Mouse (Mus musculus): ENCODE data around the gene Ehd2. TPM values are rescaled to one million over a fixed set of nuclear protein-coding genes. Genes with fewer than 3 reads are reported as not detected.

Ehd2 gene
- polyA plus RNA-seq, 1 experiment from 2014 or later: 10.0 TPM

GRCm38 (mm10) chr7:16003032-16003431, 35.7 kb upstream of the Ehd2 start:
- Histone ChIP-seq H3K9ac (replicated peaks) (no peak overlapping the region), H3K9me3 (no peaks in the 10 kb centered on the region), H3K4me2 (no peak overlapping the region), H3K4me3 (replicated peaks) (no peak overlapping the region), H3K4me1 (replicated peaks) (peaks cover 13% of the 10 kb centered on the region; the same call in 1 of the 2 replicates), H3K27me3 (no peaks in the 10 kb centered on the region), H3K36me3 (peaks cover 38% of the 10 kb centered on the region), H3K27ac (no peak overlapping the region)
- 82% methylated on average over 4 of the region's 4 CpGs for WGBS
- no peak for ATAC-seq (ENCODE audit: insufficient number of reproducible peaks, insufficient read depth, low FRiP score, low TSS enrichment, low read depth)

DNA sequence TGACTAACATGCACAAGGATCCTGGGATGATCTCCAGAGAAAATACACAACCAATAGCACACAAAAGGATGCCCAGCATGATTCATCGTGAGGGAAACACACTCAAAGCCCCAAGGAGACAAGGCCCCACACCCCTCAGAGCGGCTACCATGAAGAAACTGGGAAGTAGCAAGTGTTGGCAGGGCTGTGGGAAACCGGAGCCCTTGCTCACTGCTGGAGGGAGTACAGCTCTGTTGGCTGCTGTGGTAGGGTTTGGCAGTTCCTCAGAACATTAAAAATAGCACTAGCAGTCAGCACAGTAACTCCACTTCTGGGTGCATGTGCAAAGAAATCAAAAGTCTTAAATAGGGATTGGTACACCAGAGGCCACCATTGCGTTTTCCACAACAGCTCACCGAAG, 34.8 kb upstream of the Ehd2 start:
- ATAC-seq (ENCODE audit: insufficient number of reproducible peaks, insufficient read depth, low FRiP score, low TSS enrichment, low read depth): no peak

DNA sequence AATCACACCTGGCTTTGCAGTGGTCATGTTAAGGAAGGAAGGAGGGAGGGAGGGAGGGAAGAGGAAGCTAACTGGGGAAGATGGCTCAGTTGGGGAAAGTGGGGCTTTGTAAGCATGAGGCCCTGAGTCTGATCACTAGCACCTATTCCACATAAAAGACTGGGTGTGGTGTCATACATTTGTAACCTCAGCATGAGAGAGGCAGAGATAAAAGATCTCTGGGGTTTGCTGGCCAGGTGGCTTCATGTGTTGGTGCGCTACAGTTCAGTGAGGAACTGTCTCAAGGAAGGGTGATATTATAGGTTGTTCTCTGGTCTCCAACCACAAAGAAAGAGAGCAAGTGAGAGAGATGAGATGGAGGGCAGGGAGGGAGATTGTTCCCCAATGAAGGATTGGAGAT, 34.3 kb upstream of the Ehd2 start:
- H3K9ac ChIP-seq (replicated peaks): no peak overlapping the region
- no peak overlapping the region for H3K27ac ChIP-seq
- no peaks in the 10 kb centered on the region for H3K9me3 ChIP-seq
- H3K4me3 ChIP-seq (replicated peaks): no peak overlapping the region
- H3K36me3 ChIP-seq: peaks cover 43% of the 10 kb centered on the region
- peaks cover 13% of the 10 kb centered on the region; the same call in 1 of the 2 replicates for H3K4me1 ChIP-seq (replicated peaks)
- H3K4me2 ChIP-seq: no peak overlapping the region
- WGBS: 100% methylated on average over 1 of the region's 1 CpGs
- no peaks in the 10 kb centered on the region for H3K27me3 ChIP-seq
- no peak for ATAC-seq (ENCODE audit: insufficient number of reproducible peaks, insufficient read depth, low FRiP score, low TSS enrichment, low read depth)

More for the DNA sequence above, 34.8 kb upstream of the Ehd2 start:
- Histone ChIP-seq H3K4me3 (replicated peaks) (no peak overlapping the region), H3K36me3 (peaks cover 39% of the 10 kb centered on the region), H3K9me3 (no peaks in the 10 kb centered on the region), H3K9ac (replicated peaks) (no peak overlapping the region), H3K27ac (no peak overlapping the region), H3K27me3 (no peaks in the 10 kb centered on the region), H3K4me1 (replicated peaks) (peaks cover 13% of the 10 kb centered on the region; the same call in 1 of the 2 replicates), H3K4me2 (no peak overlapping the region)
- 94% methylated on average over 5 of the region's 5 CpGs for WGBS

DNA sequence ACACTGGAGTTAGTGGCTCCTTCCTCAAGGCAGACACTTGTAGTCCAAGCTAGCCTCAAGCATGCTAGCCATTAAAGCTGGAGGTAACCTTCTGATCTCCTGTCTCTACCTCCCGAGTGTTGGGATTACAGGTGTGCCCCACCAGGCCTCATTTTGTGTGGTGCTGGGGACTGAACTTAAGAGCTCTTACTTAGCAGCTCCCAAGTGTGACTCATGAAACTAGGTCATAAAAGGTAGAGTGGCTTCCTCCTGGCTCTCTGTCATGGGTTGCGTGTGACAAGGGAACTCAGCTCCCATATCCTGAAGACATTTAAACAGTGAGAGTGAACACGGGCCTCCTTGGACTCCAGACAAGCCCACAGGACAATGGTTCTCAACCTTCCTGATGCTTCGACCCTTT, 26.4 kb upstream of the Ehd2 start:
- no peaks in the 10 kb centered on the region for H3K27me3 ChIP-seq
- H3K36me3 ChIP-seq: peaks cover 91% of the 10 kb centered on the region

DNA sequence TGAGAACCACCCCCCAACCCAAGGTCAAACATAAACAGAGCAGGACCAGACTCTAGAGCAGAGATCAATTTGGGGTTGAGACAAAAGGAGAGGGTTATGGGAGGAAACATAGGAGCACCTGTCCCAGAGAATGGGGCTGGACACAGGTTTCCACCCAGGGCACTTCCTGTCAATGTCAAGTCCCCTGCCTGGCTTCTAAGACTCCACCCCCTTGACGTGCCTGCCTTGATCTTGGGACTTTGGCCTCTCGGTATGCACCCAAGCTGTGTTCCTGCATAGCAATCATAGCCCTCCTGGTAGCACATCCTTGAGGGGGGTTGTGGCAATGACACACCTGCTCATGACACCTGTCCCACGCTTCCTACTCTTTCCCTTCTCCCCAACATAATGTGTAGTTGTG, 25.8 kb upstream of the Ehd2 start:
- Histone ChIP-seq H3K27me3 (no peaks in the 10 kb centered on the region), H3K9me3 (no peaks in the 10 kb centered on the region), H3K4me1 (replicated peaks) (no peaks in the 10 kb centered on the region), H3K4me3 (replicated peaks) (no peak overlapping the region), H3K9ac (replicated peaks) (no peak overlapping the region), H3K4me2 (no peak overlapping the region), H3K27ac (no peak overlapping the region), H3K36me3 (peaks cover 95% of the 10 kb centered on the region)
- WGBS: 79% methylated on average over 3 of the region's 3 CpGs
- ATAC-seq (ENCODE audit: insufficient number of reproducible peaks, insufficient read depth, low FRiP score, low TSS enrichment, low read depth): no peak

More for the DNA sequence above, 26.4 kb upstream of the Ehd2 start:
- no peak overlapping the region for H3K4me2 ChIP-seq
- ATAC-seq (ENCODE audit: insufficient number of reproducible peaks, insufficient read depth, low FRiP score, low TSS enrichment, low read depth): no peak
- WGBS: 93% methylated on average over 4 of the region's 4 CpGs
- H3K9me3 ChIP-seq: no peaks in the 10 kb centered on the region
- no peak overlapping the region for H3K4me3 ChIP-seq (replicated peaks)
- no peak overlapping the region for H3K27ac ChIP-seq
- H3K4me1 ChIP-seq (replicated peaks): no peaks in the 10 kb centered on the region
- H3K9ac ChIP-seq (replicated peaks): no peak overlapping the region

GRCm38 (mm10) chr7:15991764-15992163, 24.4 kb upstream of the Ehd2 start:
- no peak overlapping the region for H3K4me2 ChIP-seq
- H3K9me3 ChIP-seq: no peaks in the 10 kb centered on the region
- H3K36me3 ChIP-seq: peaks cover 95% of the 10 kb centered on the region
- H3K4me3 ChIP-seq (replicated peaks): no peak overlapping the region
- H3K4me1 ChIP-seq (replicated peaks): no peaks in the 10 kb centered on the region
- no peak overlapping the region for H3K9ac ChIP-seq (replicated peaks)
- WGBS: 93% methylated on average over 3 of the region's 3 CpGs
- H3K27me3 ChIP-seq: no peaks in the 10 kb centered on the region
- ATAC-seq (ENCODE audit: insufficient number of reproducible peaks, insufficient read depth, low FRiP score, low TSS enrichment, low read depth): no peak
- no peak overlapping the region for H3K27ac ChIP-seq

DNA sequence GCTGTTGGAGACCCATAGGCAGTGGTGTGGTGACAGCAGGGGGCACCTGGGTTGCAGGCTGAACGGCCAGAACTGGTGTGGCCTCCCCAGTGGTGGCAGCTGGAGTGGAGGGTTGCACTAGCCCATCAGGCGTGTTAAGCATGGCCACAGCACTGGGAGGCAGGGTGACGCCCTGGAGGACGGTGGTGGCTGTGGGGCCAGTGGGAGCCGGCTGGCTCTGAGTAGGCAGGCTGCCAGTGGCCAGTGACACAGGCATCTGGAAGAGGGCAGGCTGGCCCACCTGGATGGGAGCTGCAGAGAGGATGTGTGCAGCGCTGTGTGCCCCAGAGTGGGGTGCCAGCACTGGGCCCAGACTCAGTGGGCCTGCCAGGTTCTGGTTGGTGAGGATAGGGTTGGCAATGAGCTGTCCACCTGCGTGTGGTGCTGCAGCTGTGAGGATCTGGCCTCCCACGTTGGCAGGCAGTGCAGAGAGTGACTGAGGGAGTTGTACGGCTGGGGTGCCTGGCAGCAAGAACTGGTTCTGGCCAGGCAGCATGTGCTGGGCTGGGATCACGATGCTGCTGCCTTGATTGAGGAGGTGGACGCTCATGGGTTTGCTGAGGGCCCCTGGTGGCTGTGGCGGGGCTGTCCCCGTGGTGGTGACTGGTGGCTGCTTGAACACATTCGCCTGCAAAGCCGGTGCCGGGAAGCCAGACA, 20.4 kb upstream of the Ehd2 start:
- 93% methylated on average over 16 of the region's 16 CpGs for WGBS

GRCm38 (mm10) chr7:15982729-15983407, 15.5 kb upstream of the Ehd2 start:
- Histone ChIP-seq H3K36me3 (peaks cover 87% of the 10 kb centered on the region), H3K27me3 (no peaks in the 10 kb centered on the region), H3K4me1 (replicated peaks) (no peaks in the 10 kb centered on the region), H3K9ac (replicated peaks) (no peak overlapping the region), H3K27ac (no peak overlapping the region), H3K4me3 (replicated peaks) (no peak overlapping the region), H3K4me2 (no peak overlapping the region), H3K9me3 (no peaks in the 10 kb centered on the region)
- 44% methylated on average over 4 of the region's 4 CpGs for WGBS
- no peak for ATAC-seq (ENCODE audit: insufficient number of reproducible peaks, insufficient read depth, low FRiP score, low TSS enrichment, low read depth)

More for the DNA sequence above, 20.4 kb upstream of the Ehd2 start:
- H3K4me1 ChIP-seq (replicated peaks): no peaks in the 10 kb centered on the region
- H3K9me3 ChIP-seq: no peaks in the 10 kb centered on the region
- H3K9ac ChIP-seq (replicated peaks): 0 out of 2 replicates have a peak overlapping the region, but pooled peaks have one; percentile 18
- H3K4me2 ChIP-seq: no peak overlapping the region
- H3K27me3 ChIP-seq: no peaks in the 10 kb centered on the region
- H3K4me3 ChIP-seq (replicated peaks): no peak overlapping the region
- ATAC-seq (ENCODE audit: insufficient number of reproducible peaks, insufficient read depth, low FRiP score, low TSS enrichment, low read depth): no peak
- no peak overlapping the region for H3K27ac ChIP-seq
- peaks cover 89% of the 10 kb centered on the region for H3K36me3 ChIP-seq

DNA sequence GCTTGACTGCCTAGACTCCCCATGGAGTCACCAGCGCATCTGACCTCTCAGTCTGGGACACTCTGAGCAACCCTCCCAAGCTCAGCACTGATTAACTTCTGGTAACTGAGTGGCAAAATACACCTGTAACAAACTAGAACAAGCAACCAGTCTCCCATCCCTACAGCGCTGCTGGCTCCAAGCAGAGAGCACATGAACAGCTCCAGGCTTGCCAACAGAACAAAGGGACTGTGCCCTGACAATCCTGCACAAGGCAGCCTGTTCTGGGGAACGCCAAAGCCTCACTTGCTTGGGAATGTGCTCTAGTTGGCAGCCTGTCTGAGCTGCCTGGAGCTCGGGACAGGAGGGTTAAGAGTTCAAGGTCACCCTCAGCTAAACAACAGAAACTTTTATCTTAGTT, 14.2 kb upstream of the Ehd2 start:
- WGBS: 93% methylated on average over 4 of the region's 4 CpGs
- peaks cover 87% of the 10 kb centered on the region for H3K36me3 ChIP-seq
- H3K27ac ChIP-seq: no peak overlapping the region

GRCm38 (mm10) chr7:15980246-15980645, 12.9 kb upstream of the Ehd2 start:
- Histone ChIP-seq H3K9me3 (no peaks in the 10 kb centered on the region), H3K27me3 (no peaks in the 10 kb centered on the region), H3K4me1 (replicated peaks) (no peaks in the 10 kb centered on the region), H3K27ac (no peak overlapping the region), H3K36me3 (peaks cover 85% of the 10 kb centered on the region), H3K9ac (replicated peaks) (no peak overlapping the region), H3K4me2 (no peak overlapping the region), H3K4me3 (replicated peaks) (no peak overlapping the region)
- no peak for ATAC-seq (ENCODE audit: insufficient number of reproducible peaks, insufficient read depth, low FRiP score, low TSS enrichment, low read depth)
- 79% methylated on average over 8 of the region's 8 CpGs for WGBS

More for the DNA sequence above, 14.2 kb upstream of the Ehd2 start:
- ATAC-seq (ENCODE audit: insufficient number of reproducible peaks, insufficient read depth, low FRiP score, low TSS enrichment, low read depth): no peak
- Histone ChIP-seq H3K4me1 (replicated peaks) (no peaks in the 10 kb centered on the region), H3K4me2 (no peak overlapping the region), H3K27me3 (no peaks in the 10 kb centered on the region), H3K9me3 (no peaks in the 10 kb centered on the region), H3K9ac (replicated peaks) (no peak overlapping the region), H3K4me3 (replicated peaks) (no peak overlapping the region)

- ATAC-seq (ENCODE audit: insufficient number of reproducible peaks, insufficient read depth, low FRiP score, low TSS enrichment, low read depth): no peak
- peaks cover 97% of the 10 kb centered on the region for H3K36me3 ChIP-seq
These were observed 8.5 kb upstream of the Ehd2 start for GRCm38 (mm10) chr7:15975904-15976303.

More at GRCm38 (mm10) chr7:15975904-15976303, 8.5 kb upstream of the Ehd2 start:
- Histone ChIP-seq H3K4me1 (replicated peaks) (no peaks in the 10 kb centered on the region), H3K4me3 (replicated peaks) (no peak overlapping the region), H3K27me3 (no peaks in the 10 kb centered on the region), H3K9ac (replicated peaks) (no peak overlapping the region), H3K27ac (no peak overlapping the region), H3K9me3 (no peaks in the 10 kb centered on the region), H3K4me2 (no peak overlapping the region)
- WGBS: 77% methylated on average over 4 of the region's 4 CpGs

Measured in limb, embryonic 12.5 days (tissue).